Mouse (Mus musculus) G1E (cell line): ENCODE measurements around the gene Pdia2. TPM values are rescaled to one million over a fixed set of nuclear protein-coding genes. Genes with fewer than 3 reads are reported as not detected.

Experiments
- ATAC-seq: 2 replicates; pipeline ENCODE4 v1.8.0; 2016; ENCODE audit warnings: mild to moderate bottlenecking; ENCODE audit not compliant: insufficient number of reproducible peaks, poor library complexity, low FRiP score, severe bottlenecking; ENCODE audit errors: extremely low read depth
- DNase-seq: peaks from one replicate; pipeline ENCODE4 v3.0.0; 2012; ENCODE audit warnings: low spot score
- H3K27me3 ChIP-seq: 2 replicates; pipeline ENCODE4 v1.6.1; 2012; ENCODE audit warnings: mild to moderate bottlenecking, low read length, inconsistent platforms; ENCODE audit not compliant: insufficient read depth
- H3K36me3 ChIP-seq: replicated peaks from 2 replicates; pipeline ENCODE3; 2012; ENCODE audit warnings: mild to moderate bottlenecking, inconsistent platforms
- H3K4me1 ChIP-seq: 2 replicates; pipeline ENCODE4 v1.6.1; 2012; ENCODE audit warnings: low read depth, low read length, inconsistent platforms, mixed read lengths; ENCODE audit not compliant: insufficient read depth
- H3K4me3 ChIP-seq: 2 replicates; pipeline ENCODE4 v1.5.1; 2012; ENCODE audit warnings: low read depth, mild to moderate bottlenecking, inconsistent platforms, low read length, moderate library complexity, mixed read lengths
- H3K9me3 ChIP-seq: replicated peaks from 2 replicates; pipeline ENCODE4 v1.6.1; 2012; ENCODE audit warnings: inconsistent platforms
- CTCF ChIP-seq: IDR thresholded peaks from 2 replicates; pipeline ENCODE4 v1.5.1; 2012; ENCODE audit warnings: low read depth, low read length, inconsistent platforms, mixed read lengths
- GATA1 ChIP-seq: IDR thresholded peaks from 2 replicates; pipeline ENCODE4 v1.6.1; 2012; ENCODE audit warnings: borderline replicate concordance, low read length, inconsistent platforms, mixed read lengths
- GATA2 ChIP-seq: IDR thresholded peaks from 2 replicates; pipeline ENCODE4 v1.6.1; 2012; ENCODE audit warnings: low read depth, low read length, inconsistent platforms, borderline replicate concordance
- POLR2AphosphoS5 ChIP-seq: IDR thresholded peaks from 2 replicates; pipeline ENCODE4 v1.6.1; 2012; ENCODE audit warnings: low read depth, low read length, inconsistent platforms; ENCODE audit not compliant: insufficient replicate concordance
- TAL1 ChIP-seq: conservative IDR thresholded peaks from 2 replicates; pipeline ENCODE4 v1.6.1; 2012; ENCODE audit warnings: low read depth, low read length, inconsistent platforms, mixed read lengths
- polyA plus RNA-seq: library from polyadenylated mRNA; stranded (reverse); fragments of >175 nt; gene quantifications from 2 replicates; pipeline ENCODE4 v1.2.3, GENCODE M21; 2012
- total RNA-seq, 2 experiments: library from RNA; stranded (forward) in 1 of 2; stranded (reverse) in 1 of 2; fragments of 200-1000 nt in 1 of 2; fragments of >200 nt in 1 of 2; fragmentation: Nextera tagmentation in 1 of 2; gene quantifications; 2 replicates each; pipeline ENCODE4 v1.2.3; 2014 to 2017

Gene Pdia2
- total and polyA plus RNA-seq, 3 experiments: 0.11 to 2.0 (median 0.65) TPM

GRCm38 (mm10) chr17:26225150-26225549 is 26.3 kb upstream of the Pdia2 start:
- Histone ChIP-seq H3K4me3 (no peak overlapping the region), H3K27me3 (no peaks in the 10 kb centered on the region), H3K9me3 (no peaks in the 10 kb centered on the region), H3K36me3 (peaks cover 15% of the 10 kb centered on the region), H3K4me1 (peaks cover 9% of the 10 kb centered on the region; the same call in 1 of the 2 replicates)
- no peak for ATAC-seq
- TF ChIP-seq CTCF (no peak), GATA1 (no peak), TAL1 (no peak), POLR2AphosphoS5 (no peak), GATA2 (no peak)
- DNase-seq: no peak

- no peak for TF ChIP-seq TAL1
- TF ChIP-seq GATA2: no peak
- no peak for TF ChIP-seq POLR2AphosphoS5
- no peak for TF ChIP-seq CTCF
- no peak for TF ChIP-seq GATA1
- no peak for DNase-seq
- Histone ChIP-seq H3K9me3 (no peaks in the 10 kb centered on the region), H3K4me3 (no peak overlapping the region), H3K36me3 (peaks cover 30% of the 10 kb centered on the region), H3K27me3 (no peaks in the 10 kb centered on the region), H3K4me1 (peaks cover 5% of the 10 kb centered on the region; the same call in 1 of the 2 replicates)
- ATAC-seq: no peak
Measured at GRCm38 (mm10) chr17:26221508-26221907, 22.6 kb upstream of the Pdia2 start.

- no peak for ATAC-seq
- H3K36me3 ChIP-seq: peaks cover 71% of the 10 kb centered on the region
- H3K27me3 ChIP-seq: no peaks in the 10 kb centered on the region
- DNase-seq: no peak
- no peaks in the 10 kb centered on the region for H3K4me1 ChIP-seq
- H3K4me3 ChIP-seq: no peak overlapping the region
- no peaks in the 10 kb centered on the region for H3K9me3 ChIP-seq
- no peak for TF ChIP-seq TAL1
- no peak for TF ChIP-seq GATA1
- no peak for TF ChIP-seq CTCF
- no peak for TF ChIP-seq GATA2
- TF ChIP-seq POLR2AphosphoS5: no peak
Measured at GRCm38 (mm10) chr17:26212681-26213080, 13.8 kb upstream of the Pdia2 start.

- Histone ChIP-seq H3K4me3 (no peak overlapping the region), H3K27me3 (no peaks in the 10 kb centered on the region; the same call in 1 of the 2 replicates), H3K36me3 (peaks cover 73% of the 10 kb centered on the region), H3K9me3 (no peaks in the 10 kb centered on the region), H3K4me1 (no peaks in the 10 kb centered on the region)
- no peak for ATAC-seq
- TF ChIP-seq TAL1: no peak
- no peak for TF ChIP-seq POLR2AphosphoS5
- no peak for TF ChIP-seq GATA1
- no peak for TF ChIP-seq CTCF
- no peak for TF ChIP-seq GATA2
- DNase-seq: no peak
Measured at GRCm38 (mm10) chr17:26212241-26212640, 13.4 kb upstream of the Pdia2 start.

GRCm38 (mm10) chr17:26207686-26208085 is 8.8 kb upstream of the Pdia2 start, which contains the start of gene Arhgdig:
Gene Arhgdig, minus strand, starts transcription at chr17:26207786.
- Histone ChIP-seq H3K36me3 (peaks cover 74% of the 10 kb centered on the region), H3K4me1 (peaks cover 38% of the 10 kb centered on the region), H3K9me3 (no peaks in the 10 kb centered on the region), H3K4me3 (no peak within 1 kb of the TSS), H3K27me3 (no peaks in the 10 kb centered on the region; the same call in 1 of the 2 replicates)
- ATAC-seq (no peak), DNase-seq (no peak)
- no peak for TF ChIP-seq GATA1
- TF ChIP-seq POLR2AphosphoS5: no peak
- TF ChIP-seq GATA2: no peak
- no peak for TF ChIP-seq CTCF
- TF ChIP-seq TAL1: no peak

GRCm38 (mm10) chr17:26206392-26206791 is 7.5 kb upstream of the Pdia2 start:
- Histone ChIP-seq H3K4me3 (no peak overlapping the region), H3K4me1 (peaks cover 51% of the 10 kb centered on the region), H3K9me3 (no peaks in the 10 kb centered on the region), H3K36me3 (peaks cover 64% of the 10 kb centered on the region), H3K27me3 (no peaks in the 10 kb centered on the region; the same call in 1 of the 2 replicates)
- DNase-seq (no peak), ATAC-seq (no peak)
- TF ChIP-seq GATA2 (no peak), CTCF (no peak), GATA1 (no peak), TAL1 (no peak), POLR2AphosphoS5 (no peak)

- peaks cover 67% of the 10 kb centered on the region for H3K4me1 ChIP-seq
- H3K36me3 ChIP-seq: peaks cover 52% of the 10 kb centered on the region
- DNase-seq: no peak
- TF ChIP-seq POLR2AphosphoS5: no peak
- no peak for TF ChIP-seq GATA1
- no peak for TF ChIP-seq GATA2
- TF ChIP-seq TAL1: no peak
- no peak for TF ChIP-seq CTCF
- ATAC-seq: no peak
- no peak overlapping the region for H3K4me3 ChIP-seq
- H3K27me3 ChIP-seq: no peaks in the 10 kb centered on the region; the same call in 1 of the 2 replicates
- H3K9me3 ChIP-seq: no peaks in the 10 kb centered on the region
Measured at GRCm38 (mm10) chr17:26204766-26205165, 5.9 kb upstream of the Pdia2 start.
